Mouse (Mus musculus) urinary bladder, adult 2 months (tissue): ENCODE measurements around the gene Galnt11. TPM values are rescaled to one million over a fixed set of nuclear protein-coding genes. Genes with fewer than 3 reads are reported as not detected.

Experiments
- DNase-seq: peaks from one replicate; pipeline ENCODE4 v3.0.0; 2022; ENCODE audit warnings: low spot score
- polyA plus RNA-seq: library from polyadenylated mRNA; depleted of rRNA; stranded (reverse); fragments of >200 nt; gene quantifications from 2 replicates; pipeline ENCODE4 v1.2.3, GENCODE M21; 2012; rRNA removed

The Galnt11 gene
- polyA plus RNA-seq, 1 experiment: 30.9 TPM

DNA sequence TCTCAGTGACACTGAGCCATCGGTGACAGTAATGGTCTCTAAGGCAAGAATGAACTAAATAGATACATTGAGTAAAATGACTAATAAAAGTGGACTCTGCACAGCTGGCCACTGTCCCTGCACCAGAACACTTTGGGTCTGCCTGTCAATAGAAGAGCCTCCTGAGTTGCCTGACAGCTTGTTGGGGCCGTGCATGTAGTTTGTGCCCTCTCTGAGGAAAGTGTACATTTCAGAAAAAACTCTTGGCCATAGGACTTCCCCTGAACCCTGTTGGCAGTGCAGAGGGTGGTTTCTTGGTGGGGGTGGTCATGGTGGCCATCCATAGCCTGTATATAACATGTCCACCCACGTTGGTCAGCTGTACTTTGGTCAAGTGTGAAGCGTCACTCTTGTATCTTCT lies 32.8 kb downstream of the Galnt11 start:
- no peak for DNase-seq

DNA sequence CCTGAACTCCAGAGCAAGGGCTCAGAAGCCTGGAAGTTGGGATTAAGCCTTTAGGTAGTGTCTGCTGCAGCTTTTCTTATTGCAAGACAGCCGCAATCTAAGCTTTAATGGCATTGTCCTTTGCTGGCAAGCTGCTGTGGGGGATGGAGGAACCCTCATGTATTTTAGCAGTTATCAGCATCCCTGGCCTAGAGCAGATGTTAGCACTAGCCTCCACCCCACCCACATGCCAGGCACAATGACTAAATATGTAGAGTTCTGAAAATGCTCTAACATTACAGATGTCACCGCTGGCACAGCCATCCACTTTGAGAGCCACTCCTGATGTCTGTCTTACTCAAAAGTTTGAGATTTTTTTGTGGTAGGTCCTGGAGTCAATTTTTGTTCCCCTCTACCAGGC lies 35.0 kb downstream of the Galnt11 start:
- no peak for DNase-seq

DNA sequence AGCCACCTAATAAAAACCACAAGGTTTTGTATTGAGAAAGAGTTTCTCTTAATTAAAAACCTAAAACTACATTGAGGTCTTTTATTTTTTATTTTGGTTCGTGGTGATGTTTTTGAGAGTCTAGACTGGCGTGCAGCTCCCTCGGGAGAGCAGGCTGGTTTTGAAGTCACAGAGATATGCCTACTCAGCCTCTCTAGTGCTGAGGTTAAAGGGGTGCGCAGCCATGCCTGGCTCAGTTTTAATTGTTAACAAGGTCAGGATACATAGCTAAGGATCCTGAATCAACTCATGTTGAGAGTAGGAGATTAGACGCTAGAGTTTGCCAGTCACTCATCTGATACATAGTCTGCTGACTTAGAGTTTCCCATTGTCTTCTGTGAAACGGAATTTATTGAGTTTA lies 39.7 kb downstream of the Galnt11 start:
- DNase-seq: no peak

DNA sequence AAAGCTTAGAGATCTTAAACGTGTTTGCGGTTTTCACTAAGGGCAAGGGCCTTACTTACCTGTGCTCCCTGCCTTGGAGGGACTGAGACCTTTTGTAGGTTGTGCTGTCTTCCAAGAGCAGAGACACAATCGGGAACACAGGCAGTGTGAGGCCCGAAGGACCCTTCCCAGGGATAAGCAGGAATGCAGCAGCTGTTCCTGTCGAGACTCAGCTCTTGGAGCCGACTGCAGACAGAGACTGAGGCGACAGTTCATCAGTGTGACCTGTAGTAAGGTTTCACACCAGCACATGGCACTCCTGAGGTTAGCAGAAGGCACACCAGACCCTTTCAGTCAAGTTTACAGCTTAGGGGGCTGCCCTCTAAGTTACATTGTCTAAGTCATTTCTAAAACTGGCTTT lies 40.6 kb downstream of the Galnt11 start:
- no peak for DNase-seq

DNA sequence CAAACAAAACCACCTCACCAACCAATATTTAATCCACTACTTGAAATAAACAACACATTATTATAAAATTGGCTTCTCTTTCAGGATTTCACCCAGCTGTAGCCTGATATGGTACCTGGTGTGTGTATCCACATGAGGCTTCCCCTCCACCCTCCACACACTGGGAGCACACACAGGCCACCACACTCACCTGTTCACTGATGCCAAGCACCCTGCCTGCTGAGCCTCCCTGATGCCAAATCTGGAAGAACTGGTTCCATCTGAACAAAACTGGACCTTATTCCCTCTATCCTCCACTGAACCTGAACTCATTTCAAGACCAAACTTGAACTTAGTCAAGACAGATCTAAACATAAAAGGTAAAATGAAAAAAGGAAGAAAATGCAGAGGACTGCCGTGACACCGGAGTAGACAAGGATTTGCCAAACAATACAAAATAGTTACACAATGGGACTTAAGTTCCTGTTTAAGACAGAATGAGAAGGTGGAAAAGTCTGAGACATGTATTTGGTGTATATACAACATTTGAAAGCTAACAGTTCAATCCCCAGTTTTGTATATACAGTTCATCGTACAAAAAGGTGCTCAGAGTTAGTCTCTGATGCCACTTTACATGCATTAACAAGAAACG lies 46.7 kb downstream of the Galnt11 start:
- no peak for DNase-seq

DNA sequence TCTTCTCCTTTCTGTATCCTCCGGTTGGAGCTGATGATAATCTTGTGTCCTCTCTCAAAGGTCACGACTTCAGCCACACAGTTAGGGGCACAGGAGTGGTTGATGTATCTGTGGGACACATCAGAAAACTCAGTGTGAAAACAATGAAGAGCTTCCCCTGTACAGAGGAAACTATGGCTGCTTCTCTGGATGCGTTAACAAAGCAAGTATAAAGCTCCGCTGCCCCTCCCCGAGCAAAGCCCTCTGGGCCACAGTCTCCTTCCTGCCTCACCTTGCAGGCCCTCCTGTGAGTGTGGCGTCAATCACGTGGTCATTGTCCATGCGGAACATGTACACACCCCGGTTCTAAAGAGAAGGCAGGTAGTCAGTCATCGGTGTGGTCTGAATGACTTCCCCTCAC lies 53.9 kb downstream of the Galnt11 start:
- DNase-seq: no peak

DNA sequence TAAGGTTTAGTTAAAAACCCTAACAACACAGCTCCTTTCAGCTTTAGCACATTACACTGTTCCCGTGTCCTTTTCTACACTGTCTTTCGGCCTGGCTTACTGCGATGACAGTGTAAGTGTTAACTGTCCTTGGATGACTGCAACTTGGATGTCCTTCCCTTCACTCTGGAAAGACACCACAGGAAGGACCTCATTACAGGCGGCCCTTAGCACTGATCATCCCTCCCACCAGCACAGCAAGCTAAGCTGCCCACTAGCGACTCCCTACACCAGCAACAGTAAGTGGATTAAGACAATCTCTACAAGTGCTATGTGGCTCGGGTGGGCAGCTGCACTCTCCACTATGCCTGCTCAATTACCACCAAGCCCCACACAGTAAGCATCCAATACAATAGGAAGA lies 54.7 kb downstream of the Galnt11 start:
- DNase-seq: no peak

DNA sequence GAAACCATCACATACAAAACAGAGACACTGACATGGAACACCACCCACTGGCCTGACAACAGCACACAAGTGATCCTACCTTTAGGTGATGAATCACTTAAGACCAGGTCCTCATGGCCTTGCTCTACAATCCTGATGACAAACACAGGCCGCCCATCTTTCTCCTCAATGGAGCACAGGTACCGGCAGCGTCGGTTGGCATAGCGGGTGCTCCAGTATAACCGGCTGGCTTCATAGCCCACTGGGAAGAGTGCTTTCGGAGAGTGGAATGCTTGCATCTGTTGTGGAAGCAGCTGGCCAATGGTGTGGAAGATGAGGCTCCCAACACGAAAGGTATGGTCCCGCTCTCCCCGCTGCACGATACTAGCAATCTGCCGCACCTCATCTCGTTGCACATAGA lies 62.3 kb downstream of the Galnt11 start:
- no peak for DNase-seq

DNA sequence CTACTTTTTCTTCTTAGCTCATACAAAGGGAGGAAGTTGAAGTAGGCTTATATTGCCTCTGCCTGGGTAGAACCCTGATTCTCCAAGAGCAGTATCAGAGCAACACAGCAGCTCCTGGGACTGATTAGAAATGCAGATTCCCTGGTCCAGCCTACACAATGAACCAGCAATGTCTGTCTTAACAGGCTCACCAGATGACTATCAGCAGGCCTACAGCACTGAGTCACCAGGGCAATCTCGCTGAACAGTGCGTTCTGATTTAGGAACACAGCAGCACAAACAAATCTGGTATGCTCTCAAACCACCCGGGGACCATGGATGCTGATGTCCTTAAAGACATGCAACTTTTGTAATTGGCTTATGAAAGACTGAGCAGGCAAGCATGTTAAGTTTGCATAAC lies 75.1 kb downstream of the Galnt11 start:
- DNase-seq: no peak

DNA sequence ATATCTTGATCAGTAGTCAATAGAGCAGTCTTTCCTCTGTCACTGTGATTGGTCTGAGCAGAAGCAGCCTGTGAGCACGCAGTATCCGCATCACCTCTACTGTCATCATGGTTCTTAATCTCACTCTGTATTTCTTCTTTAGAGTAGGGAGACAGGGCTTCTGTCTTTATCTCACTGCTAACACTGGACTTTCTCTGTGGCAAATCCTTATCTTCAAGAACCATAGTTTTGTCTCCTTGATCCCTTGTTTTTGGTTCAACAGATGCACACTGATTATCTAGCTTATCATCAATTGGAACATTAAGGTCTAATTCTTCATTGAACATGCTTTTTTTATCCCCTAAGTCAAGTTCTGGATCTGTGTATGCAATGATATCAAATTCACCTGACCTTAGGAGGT lies 88.5 kb downstream of the Galnt11 start:
- no peak for DNase-seq

DNA sequence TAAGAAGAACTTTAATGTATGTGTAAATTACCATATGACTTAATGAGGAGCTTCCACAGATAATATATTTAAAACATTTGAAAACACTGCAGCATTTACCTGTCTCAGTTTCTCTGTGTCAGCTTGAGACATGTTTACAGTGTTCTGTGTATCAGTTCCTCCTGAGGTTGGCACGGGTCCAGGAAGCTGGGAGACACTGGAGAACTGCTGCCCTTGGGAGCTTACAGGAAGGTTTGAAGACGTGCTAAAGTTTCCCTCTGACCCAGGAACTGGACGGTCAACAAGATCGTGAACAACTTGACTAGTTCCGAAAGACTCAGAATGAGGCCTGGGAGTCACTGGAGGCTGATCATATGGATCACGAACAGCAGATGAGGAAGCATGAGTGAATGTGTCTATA lies 92.2 kb downstream of the Galnt11 start:
- no peak for DNase-seq

Other genes with a start within 250 kb of the Galnt11 start
- gene Prkag2, start 121.3 kb upstream of the Galnt11 start, polyA plus RNA-seq: 142 and 145 TPM in 2 replicates
- gene Galntl5, start 40.4 kb upstream of the Galnt11 start, polyA plus RNA-seq: not detected in 2 replicates
- gene E130116L18Rik, start 1.2 kb downstream of the Galnt11 start, polyA plus RNA-seq: not detected in 2 replicates